Mouse (Mus musculus) gastrocnemius, adult 2 months (tissue): ENCODE results near the gene Itprid2. TPM values are rescaled to one million over a fixed set of nuclear protein-coding genes. Genes with fewer than 3 reads are reported as not detected.
"Not testable (repeated sequence)": the region's sequence is repeated elsewhere in the genome, so short reads cannot be mapped to it uniquely, and the experiment has no call there.

ENCODE experiments used
- DNase-seq: peaks from one replicate; pipeline ENCODE4 v3.0.0; 2022
- H3K27ac ChIP-seq: fragments of 200-600 bp; 2 replicates; pipeline ENCODE4 v1.8.1; 2022; ENCODE audit warnings: mild to moderate bottlenecking
- H3K4me3 ChIP-seq: fragments of 200-600 bp; 2 replicates; pipeline ENCODE4 v1.8.1; 2022; ENCODE audit warnings: mild to moderate bottlenecking, moderate library complexity
- CTCF ChIP-seq: fragments of 200-600 bp; IDR thresholded peaks from 2 replicates; pipeline ENCODE4 v1.8.1; 2022; ENCODE audit warnings: antibody characterized with exemption, mild to moderate bottlenecking, moderate library complexity
- intact Hi-C: fragments of 180-260 bp; cut with DNase I; formaldehyde crosslinking; loops from one replicate; pipeline ENCODE4 v1.15.1; 2025
- long read RNA-seq, 2 experiments: library from polyadenylated mRNA; stranded (forward); transcript quantifications; one replicate each; pipeline ENCODE4 v2.0.0; 2021
- total RNA-seq, 2 experiments: library from RNA; stranded (reverse); gene quantifications; 2 replicates each; pipeline ENCODE4 v1.2.3; 2021

Itprid2 gene
- 10 to 100 TPM; 14.6 to 17.5 TPM for total RNA-seq
- long read RNA-seq, experiment 1, full-length matches to known transcripts = 6 of 23 reads
- long read RNA-seq, experiment 1, partial matches to known transcripts = 0 of 23 reads
- long read RNA-seq, experiment 1, other reads (novel, unspliced or antisense) = 17 of 23 reads
- long read RNA-seq, experiment 2, full-length matches to known transcripts = 6 of 21 reads
- long read RNA-seq, experiment 2, partial matches to known transcripts = 2 of 21 reads
- long read RNA-seq, experiment 2, other reads (novel, unspliced or antisense) = 13 of 21 reads

DNA sequence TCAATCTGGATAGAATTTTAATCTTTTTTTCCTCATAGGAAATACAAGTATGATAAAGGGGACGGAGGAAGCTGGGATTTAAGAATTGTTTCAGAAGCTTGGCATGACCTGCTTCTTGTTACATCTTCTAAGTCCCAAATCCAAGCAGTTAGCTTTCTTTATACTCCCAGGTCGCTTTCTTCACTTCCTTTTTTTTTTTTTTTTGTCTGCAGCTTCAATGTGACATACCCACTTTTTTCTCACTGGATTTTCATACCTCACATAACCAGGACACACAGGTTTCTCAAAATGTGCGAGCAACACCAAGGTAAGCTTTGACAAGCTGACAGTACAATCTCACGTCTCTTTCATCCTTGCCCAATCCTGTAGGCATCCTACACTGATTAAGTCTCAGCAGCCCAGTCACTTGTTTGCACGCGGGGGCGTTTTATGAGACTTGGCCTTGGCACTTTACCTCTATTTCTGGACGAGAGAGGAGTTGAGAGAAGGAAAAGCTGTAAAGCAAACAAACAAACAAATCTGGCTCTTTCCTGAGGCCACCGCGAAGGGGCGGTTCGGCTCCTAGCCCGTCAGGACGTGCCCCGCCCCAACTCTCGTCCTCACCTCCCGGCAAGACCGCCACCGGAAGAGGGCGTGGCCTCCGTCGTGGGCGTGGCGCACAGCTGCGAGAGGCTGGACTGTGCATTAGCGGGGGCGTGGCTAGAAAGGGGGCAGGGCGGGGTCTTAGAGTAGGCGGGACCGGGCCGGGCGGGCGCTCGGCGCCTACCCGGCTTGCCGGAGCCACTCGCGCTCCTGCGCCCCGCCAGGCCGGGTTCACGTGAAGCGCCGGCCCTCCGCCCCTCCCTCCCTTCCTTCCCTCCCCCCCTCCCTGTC is at the start of gene Itprid2:
Itprid2 (plus strand) TSS at position 825 of the 873 bp plus-strand sequence.
- peak within 1 kb of the TSS; percentile 96 for H3K4me3 ChIP-seq
- peak; percentile 100 for DNase-seq
- intact Hi-C loops = loop anchor here (5.0 kb wide), 1 partner anchor 138 kb away; no protein-coding TSS in a partner anchor
- H3K27ac ChIP-seq = peak within 1 kb of the TSS; percentile 99
- no peak for TF ChIP-seq CTCF

DNA sequence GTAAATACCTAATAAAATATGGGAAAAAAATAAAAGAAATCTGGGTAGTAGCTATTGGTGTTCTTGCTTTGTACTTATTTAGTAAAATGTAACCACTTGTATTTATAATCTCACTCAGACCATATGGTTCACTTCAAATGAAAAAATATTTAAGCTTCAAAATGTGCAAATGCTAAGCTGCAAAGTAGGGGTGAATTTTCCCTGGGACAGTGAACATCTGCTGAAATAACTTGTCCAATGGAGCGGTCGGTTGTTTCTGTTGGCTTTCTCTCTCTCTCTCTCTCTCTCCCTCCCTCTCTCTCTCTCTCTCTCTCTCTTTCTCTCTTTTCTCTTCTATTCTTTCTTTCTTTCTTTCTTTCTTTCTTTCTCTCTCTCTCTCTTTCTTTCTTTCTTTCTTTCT is 39.0 kb upstream of the Itprid2 start:
- no peak overlapping the region for H3K4me3 ChIP-seq
- H3K27ac ChIP-seq = no peak overlapping the region
- intact Hi-C loops = no loop called here
- no peak for TF ChIP-seq CTCF
- no peak for DNase-seq

DNA sequence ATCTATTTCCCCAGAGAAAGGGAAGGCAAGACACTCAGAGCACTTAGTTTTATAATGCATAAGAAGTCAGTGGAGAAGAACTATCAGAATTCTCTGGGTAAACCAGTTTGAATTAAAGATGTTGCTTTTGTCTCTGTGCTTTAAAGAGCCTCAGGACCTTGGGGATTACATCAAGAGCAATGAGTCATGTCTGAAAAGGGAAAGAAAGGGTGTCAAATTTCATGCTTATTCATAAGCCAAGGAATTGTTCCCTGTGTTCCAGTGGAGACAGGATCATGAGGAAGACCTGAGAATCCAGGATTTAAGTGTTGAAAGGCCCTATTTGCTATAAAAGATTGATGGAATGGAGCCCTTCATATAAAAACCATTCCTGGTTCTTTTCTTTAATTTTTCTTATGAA is 38.1 kb upstream of the Itprid2 start:
- TF ChIP-seq CTCF = no peak
- intact Hi-C loops = no loop called here
- DNase-seq = no peak
- H3K27ac ChIP-seq = no peak overlapping the region; the same call in 1 of the 2 replicates
- H3K4me3 ChIP-seq = no peak overlapping the region

DNA sequence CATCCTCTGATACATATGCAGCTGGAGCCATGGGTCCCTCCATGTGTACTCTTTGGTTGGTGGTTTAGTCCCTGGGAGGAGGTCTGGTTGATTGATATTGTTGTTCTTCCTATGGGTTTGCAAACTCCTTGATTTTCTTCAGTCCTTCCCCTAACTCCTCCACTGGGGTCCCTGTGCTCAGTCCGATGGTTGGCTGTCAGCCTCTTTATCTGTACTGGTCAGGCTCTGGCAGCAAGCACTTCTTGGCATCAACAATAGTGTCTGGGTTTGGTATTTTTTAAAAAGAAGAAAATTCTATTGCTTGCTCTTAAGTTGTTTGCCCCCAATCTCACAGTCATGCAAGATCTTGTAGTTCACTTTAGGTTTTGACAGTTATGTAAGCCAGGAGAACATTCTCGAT is 34.0 kb upstream of the Itprid2 start:
- DNase-seq, intact Hi-C loops, H3K4me3 ChIP-seq: not testable (repeated sequence)
- H3K27ac ChIP-seq = peak overlapping the region; percentile 13; the same call in 1 of the 2 replicates

DNA sequence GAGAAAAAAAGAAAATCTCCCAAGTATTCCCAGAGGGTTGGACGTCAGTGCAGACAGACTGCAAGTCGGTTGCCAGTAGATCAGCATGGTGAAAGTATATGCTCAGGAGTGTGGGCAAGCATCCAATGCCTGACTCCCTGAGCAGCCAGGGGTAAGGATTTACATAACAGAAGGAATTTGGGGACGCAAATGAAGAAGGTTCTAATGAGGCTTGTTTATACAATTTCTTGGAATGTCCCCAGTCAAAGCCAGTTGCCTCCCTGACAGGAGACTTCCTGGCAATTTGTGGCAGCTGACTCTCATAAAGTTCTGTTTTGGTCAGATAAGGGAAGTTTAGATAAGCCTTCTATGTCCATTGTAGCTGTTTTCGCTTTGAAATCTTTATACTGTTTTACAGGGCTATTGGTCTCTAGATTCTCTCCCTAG is 33.4 kb upstream of the Itprid2 start:
- DNase-seq = no peak
- Histone ChIP-seq H3K27ac (peak overlapping the region; percentile 13; the same call in 1 of the 2 replicates), H3K4me3 (no peak overlapping the region)
- intact Hi-C loops = no loop called here
- no peak for TF ChIP-seq CTCF

DNA sequence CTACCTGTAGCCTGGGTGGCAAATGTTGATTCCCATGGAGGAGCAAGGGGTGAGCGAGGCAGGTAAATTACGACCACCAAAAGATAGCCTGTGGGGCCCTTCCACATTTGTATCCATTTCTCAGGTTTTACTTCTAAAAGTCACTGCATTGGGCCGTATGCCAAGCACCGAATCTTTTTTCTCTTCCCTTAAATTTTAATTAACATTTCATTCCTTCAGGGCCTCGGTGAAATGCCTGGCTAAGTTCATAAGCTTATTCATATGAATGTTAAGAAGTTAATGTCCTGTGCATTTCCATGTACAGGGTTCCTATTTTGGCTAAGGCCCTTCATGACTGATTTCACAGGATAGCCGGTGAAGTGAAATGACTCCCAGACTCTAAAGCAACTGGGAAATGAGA is 32.8 kb upstream of the Itprid2 start:
- Histone ChIP-seq H3K4me3 (no peak overlapping the region), H3K27ac (no peak overlapping the region)
- DNase-seq = no peak
- intact Hi-C loops = no loop called here
- no peak for TF ChIP-seq CTCF

DNA sequence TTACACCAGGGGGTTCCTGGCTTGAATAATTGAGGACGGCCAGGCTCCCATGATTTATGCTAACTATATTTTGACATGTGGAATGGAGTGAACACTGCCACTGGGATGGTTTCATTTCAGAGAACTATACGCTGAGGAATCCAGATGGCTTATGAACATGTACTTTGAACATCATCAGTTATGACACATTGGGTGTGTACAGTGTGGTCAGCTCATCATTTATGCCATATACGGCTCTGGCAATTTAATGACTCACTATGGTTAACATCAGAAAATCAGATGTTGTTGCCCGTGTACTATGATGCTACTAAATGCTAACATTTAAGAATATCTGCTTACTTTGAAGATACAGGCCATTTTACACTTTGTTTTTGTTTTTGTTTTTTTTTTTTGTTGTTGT is 31.8 kb upstream of the Itprid2 start:
- Histone ChIP-seq H3K4me3 (no peak overlapping the region), H3K27ac (no peak overlapping the region)
- no peak for DNase-seq
- no peak for TF ChIP-seq CTCF
- intact Hi-C loops = no loop called here

DNA sequence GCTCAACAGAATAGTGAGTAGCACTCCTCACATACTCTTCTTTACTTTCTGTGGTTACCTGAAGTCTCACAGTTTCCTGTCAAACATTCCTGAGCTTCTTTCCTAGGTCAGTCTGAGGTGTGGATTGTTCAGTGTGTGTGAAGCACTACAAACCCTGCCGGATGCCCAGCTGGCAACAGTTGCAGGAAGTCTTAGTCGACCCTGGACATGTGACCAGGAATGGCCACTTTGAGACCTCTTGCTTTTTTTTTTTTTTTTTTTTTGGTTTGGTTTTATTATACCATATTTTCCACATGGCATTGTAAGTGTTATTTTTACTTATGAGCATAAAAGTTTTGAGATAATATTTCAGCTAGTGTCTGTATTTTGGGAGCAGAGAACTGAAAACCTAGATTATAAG is 29.1 kb upstream of the Itprid2 start:
- intact Hi-C loops = no loop called here
- Histone ChIP-seq H3K4me3 (no peak overlapping the region), H3K27ac (no peak overlapping the region)
- DNase-seq = no peak
- TF ChIP-seq CTCF = no peak

DNA sequence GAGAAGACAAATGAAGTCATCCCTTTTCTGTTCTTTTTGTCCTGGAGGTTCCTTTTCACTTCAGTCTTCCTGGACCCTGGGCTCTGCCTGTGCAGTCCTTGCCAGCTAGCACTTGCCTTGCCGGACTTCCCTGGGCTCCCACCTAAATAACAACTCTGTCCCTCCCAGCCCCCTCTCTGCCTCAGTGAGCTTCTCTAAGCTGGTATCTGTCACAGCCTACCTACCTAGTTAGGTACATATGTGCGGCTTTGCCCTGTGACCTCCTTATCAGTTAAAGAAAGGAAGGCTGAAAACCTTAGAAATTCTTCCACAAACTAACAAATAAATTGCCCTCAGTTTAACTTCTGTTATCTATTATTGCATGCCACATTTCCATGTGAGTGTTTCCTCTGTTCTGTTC is 28.0 kb upstream of the Itprid2 start:
- no peak for TF ChIP-seq CTCF
- no peak for DNase-seq
- intact Hi-C loops = no loop called here

DNA sequence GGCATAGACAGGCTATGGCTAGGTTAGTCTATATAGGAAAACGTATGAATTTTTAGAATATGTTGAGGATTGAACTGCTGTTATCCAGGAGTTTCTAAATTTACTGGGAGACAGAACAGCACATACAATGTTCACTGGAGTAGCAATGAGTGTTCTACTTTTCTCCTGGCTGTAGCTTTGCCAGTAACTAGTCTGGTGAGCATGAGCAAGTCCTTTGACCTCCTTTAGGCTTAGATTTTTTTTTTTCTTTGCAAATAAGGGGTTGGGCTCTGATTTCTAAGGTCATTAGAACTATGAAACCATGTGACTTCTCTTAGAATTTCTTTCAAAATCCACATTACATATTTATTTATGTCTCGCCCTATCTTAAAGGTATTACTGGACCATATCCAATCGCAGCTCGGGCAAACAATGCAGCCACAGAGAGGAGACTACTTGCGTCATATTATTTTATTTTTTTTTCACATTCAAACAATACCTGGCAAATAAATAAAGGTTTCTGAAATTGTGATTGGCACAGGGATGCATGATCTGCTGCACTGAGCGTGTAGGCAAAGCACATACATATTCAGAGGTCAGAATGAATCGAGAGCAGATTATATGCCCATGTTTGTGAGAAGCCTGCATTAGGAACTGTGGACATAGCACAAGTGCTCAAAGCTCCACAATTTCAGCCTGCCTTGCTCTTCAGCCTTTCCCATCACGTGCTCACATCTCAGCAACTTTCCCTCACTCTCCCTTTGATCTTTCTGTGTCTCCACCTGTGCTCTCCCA is 26.7 kb upstream of the Itprid2 start:
- DNase-seq = no peak
- intact Hi-C loops = no loop called here
- H3K27ac ChIP-seq = no peak overlapping the region
- no peak for TF ChIP-seq CTCF
- H3K4me3 ChIP-seq = no peak overlapping the region

More for the DNA sequence above, 28.0 kb upstream of the Itprid2 start:
- H3K27ac ChIP-seq = no peak overlapping the region
- H3K4me3 ChIP-seq = no peak overlapping the region

DNA sequence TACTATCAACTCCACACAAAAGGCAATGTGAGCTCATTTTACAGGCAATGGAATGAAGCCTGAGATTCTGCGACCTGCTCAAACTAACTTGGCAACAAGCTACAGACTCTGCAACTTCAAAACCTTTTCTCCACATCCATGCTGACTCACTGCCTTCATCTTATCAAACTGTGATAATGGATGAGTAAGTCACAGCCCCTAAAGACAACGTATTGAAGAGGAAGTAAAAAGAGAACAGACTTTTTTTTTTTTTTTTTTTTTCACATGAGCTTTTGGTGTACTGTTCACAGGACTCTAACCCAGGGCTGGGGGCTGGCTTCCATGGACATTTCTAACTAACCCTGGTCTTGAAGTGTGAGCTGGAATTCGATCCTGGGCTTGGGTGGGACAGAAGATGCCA is 24.3 kb upstream of the Itprid2 start:
- intact Hi-C loops = no loop called here
- no peak for TF ChIP-seq CTCF
- Histone ChIP-seq H3K27ac (no peak overlapping the region), H3K4me3 (no peak overlapping the region)
- DNase-seq = no peak

DNA sequence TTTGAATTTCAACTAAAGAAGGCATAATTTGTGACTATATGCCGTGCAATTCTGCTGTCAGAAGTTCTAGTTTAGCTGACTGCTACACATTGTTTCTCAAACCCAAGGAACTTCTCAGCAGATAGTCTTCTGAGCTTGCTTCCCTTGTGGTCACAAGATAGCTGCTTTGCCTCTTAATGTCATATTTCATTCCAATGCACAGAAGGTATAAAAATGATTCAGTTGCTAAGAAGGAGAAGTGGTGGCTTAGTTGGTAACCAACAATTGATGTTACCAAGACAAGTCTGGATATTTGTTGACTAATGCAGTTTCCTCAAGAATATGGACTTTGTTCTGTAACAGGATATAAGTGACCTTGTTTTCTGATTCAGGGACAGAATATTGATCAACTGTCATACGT is 17.0 kb upstream of the Itprid2 start:
- DNase-seq = no peak
- no peak overlapping the region for H3K4me3 ChIP-seq
- intact Hi-C loops = no loop called here
- no peak for TF ChIP-seq CTCF
- H3K27ac ChIP-seq = no peak overlapping the region
